Mouse (Mus musculus) limb, embryonic 10.5 days (tissue): ENCODE data around the gene Bace2. TPM values are rescaled to one million over a fixed set of nuclear protein-coding genes. Genes with fewer than 3 reads are reported as not detected.
A peak's percentile ranks its signal among the peaks of the same experiment; 100 is the strongest.

Experiments used
- DNase-seq: peaks from one replicate; pipeline ENCODE4 v3.0.0-alpha.2; 2017; ENCODE audit warnings: low spot score
- H3K27ac ChIP-seq: fragments of 300-500 bp; sonication (generic); 2 replicates; pipeline ENCODE4 v1.5.1; 2016; ENCODE audit warnings: mild to moderate bottlenecking
- H3K27me3 ChIP-seq: fragments of 300-500 bp; sonication (generic); 2 replicates; pipeline ENCODE4 v1.6.1; 2016; ENCODE audit warnings: low read depth, mild to moderate bottlenecking; ENCODE audit not compliant: poor library complexity, severe bottlenecking
- H3K36me3 ChIP-seq: fragments of 300-500 bp; sonication (generic); 2 replicates; pipeline ENCODE4 v1.6.1; 2016; ENCODE audit warnings: mild to moderate bottlenecking, moderate library complexity
- H3K4me1 ChIP-seq: fragments of 300-500 bp; sonication (generic); 2 replicates; pipeline ENCODE4 v1.6.1; 2016
- H3K4me3 ChIP-seq: fragments of 300-500 bp; sonication (generic); 2 replicates; pipeline ENCODE4 v1.5.1; 2016; ENCODE audit warnings: mild to moderate bottlenecking, moderate library complexity
- H3K9me3 ChIP-seq: fragments of 300-500 bp; sonication (generic); replicated peaks from 2 replicates; pipeline ENCODE4 v1.6.1; 2016; ENCODE audit warnings: mild to moderate bottlenecking
- WGBS: fragments of 180-500 bp; shearing (Covaris S2); methylation state at CpG from one replicate; pipeline ENCODE4 v1.1.7; 2016; 5-methylcytosine and 5-hydroxymethylcytosine counted together
- polyA plus RNA-seq: library from polyadenylated mRNA; unstranded; fragments of >200 nt; fragmentation: Nextera tagmentation; extraction: Ambion mirVana; gene quantifications from 2 replicates; pipeline ENCODE4 v1.2.1, GENCODE M21; 2016

The Bace2 gene
- polyA plus RNA-seq = 1.5 and 1.8 TPM in 2 replicates

DNA sequence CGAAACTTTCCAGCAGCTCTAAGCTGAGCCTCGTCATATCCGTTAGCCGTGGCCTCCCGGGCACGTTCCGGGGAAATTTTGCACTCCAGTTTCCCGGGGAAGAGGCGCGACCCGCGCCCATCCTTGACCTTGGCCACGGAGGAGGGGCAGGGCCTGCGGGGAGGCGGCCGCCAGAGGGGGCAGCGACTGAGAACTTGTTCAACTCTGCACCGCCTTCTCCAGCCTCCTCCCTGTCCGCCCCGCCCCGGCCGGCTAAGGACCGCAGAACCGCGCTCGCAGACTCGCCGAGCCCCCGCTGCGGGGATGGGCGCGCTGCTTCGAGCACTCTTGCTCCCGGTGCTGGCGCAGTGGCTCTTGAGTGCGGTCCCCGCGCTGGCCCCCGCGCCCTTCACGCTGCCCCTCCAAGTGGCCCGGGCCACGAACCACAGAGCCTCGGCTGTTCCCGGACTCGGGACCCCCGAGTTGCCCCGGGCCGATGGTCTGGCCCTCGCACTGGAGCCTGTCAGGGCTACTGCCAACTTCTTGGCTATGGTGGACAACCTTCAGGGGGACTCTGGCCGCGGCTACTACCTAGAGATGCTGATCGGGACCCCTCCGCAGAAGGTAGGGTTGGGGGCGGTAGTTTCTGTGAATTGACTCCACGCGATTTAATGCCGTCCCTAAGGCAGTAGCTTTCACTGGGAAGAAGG is at the start of gene Bace2:
TSS of gene Bace2 (plus strand) at position 244 of the 689 bp plus-strand sequence.
- peak; percentile 83 for DNase-seq
- no peaks in the 10 kb centered on the region for H3K9me3 ChIP-seq
- no peaks in the 10 kb centered on the region for H3K36me3 ChIP-seq
- under 1% methylated on average over 58 of the region's 58 CpGs for WGBS
- H3K4me1 ChIP-seq = peaks cover 18% of the 10 kb centered on the region
- peak within 1 kb of the TSS; percentile 58; the same call in 1 of the 2 replicates for H3K27ac ChIP-seq
- peaks cover 55% of the 10 kb centered on the region for H3K27me3 ChIP-seq
- H3K4me3 ChIP-seq = peak within 1 kb of the TSS; percentile 73

DNA sequence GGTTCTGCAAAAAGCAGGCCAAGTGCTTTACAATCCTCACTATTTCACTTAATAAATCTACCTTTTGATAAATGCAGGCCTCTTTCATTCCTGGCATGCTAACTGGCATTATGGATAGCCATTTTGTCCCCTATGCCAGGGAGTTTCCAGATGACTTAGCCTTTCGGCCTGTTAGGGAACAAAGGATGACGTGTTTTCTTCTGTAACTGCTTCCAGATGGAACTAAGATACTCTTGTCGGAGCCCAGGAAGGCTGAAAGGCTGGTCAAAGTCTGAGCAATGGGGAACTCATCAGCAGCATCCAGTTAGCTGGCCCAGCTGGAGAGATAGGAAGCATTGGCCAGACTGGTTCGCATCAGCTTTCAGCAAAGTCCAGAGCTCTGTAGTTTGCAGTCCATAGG is 48.9 kb upstream of the Bace2 start:
- H3K27ac ChIP-seq = peak overlapping the region; percentile 54; the same call in 1 of the 2 replicates
- peak; percentile 35 for DNase-seq
- no peaks in the 10 kb centered on the region for H3K27me3 ChIP-seq
- WGBS = 33% methylated on average over 4 of the region's 4 CpGs
- no peaks in the 10 kb centered on the region for H3K9me3 ChIP-seq
- H3K4me3 ChIP-seq = no peak overlapping the region
- H3K4me1 ChIP-seq = peaks cover 15% of the 10 kb centered on the region
- H3K36me3 ChIP-seq = no peaks in the 10 kb centered on the region

DNA sequence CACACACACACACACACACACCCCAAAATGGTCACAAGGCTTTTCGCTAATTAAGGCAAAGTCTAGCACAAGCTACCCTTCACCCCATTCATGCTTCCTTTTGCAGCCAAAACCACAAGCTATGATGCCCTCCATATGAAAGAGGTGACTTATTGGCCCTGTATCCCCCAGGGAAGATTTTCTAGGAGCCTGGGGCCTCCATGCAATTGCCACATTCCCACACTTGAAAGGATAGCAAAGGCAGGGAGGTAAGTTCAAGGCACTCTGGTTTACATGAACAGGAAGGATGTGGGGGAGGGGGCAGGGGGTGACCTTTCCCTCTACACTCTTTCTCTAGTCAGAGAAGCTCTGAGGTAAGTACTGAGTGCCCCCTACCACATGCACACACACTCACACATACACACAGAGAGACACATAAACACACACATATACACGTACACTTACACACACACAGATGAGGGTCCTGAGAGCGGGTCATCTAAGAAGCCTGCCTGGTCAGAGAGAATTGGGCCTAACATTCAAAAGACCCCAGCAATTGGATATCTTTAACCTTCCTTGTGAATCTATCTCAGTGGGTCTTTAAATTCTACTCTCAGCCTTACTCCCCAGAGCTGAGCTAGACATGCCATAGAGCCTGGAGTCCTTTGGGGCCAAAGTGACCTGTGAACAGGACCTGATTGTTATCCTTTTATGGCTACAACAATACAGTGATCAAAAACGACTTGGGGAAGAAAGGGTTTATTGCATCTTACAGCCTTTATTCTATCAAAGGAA is 46.6 kb upstream of the Bace2 start:
- WGBS = 67% methylated on average over 4 of the region's 4 CpGs

DNA sequence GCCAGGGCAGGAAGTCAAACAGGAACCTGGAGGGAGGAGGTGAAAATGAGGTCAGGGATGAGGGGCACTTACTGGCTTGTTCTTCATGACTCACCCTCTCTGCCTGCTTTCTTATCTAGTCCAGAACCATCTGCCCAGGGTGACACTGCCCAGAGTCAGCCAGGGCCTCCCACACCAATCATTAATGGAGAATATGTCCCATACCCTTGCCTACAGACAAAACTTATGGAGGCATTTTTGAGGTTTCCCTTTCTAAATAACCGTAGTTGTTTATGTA is 46.0 kb upstream of the Bace2 start:
- Histone ChIP-seq H3K27ac (no peak overlapping the region), H3K4me3 (no peak overlapping the region), H3K27me3 (no peaks in the 10 kb centered on the region), H3K36me3 (no peaks in the 10 kb centered on the region), H3K4me1 (peaks cover 22% of the 10 kb centered on the region), H3K9me3 (no peaks in the 10 kb centered on the region)
- DNase-seq = no peak
- 86% methylated on average over 1 of the region's 1 CpGs for WGBS

More for the DNA sequence above, 46.6 kb upstream of the Bace2 start:
- no peaks in the 10 kb centered on the region for H3K27me3 ChIP-seq
- H3K4me3 ChIP-seq = no peak overlapping the region
- no peaks in the 10 kb centered on the region for H3K9me3 ChIP-seq
- no peaks in the 10 kb centered on the region for H3K36me3 ChIP-seq
- H3K27ac ChIP-seq = peak overlapping the region; percentile 46
- H3K4me1 ChIP-seq = peaks cover 21% of the 10 kb centered on the region
- no peak for DNase-seq

DNA sequence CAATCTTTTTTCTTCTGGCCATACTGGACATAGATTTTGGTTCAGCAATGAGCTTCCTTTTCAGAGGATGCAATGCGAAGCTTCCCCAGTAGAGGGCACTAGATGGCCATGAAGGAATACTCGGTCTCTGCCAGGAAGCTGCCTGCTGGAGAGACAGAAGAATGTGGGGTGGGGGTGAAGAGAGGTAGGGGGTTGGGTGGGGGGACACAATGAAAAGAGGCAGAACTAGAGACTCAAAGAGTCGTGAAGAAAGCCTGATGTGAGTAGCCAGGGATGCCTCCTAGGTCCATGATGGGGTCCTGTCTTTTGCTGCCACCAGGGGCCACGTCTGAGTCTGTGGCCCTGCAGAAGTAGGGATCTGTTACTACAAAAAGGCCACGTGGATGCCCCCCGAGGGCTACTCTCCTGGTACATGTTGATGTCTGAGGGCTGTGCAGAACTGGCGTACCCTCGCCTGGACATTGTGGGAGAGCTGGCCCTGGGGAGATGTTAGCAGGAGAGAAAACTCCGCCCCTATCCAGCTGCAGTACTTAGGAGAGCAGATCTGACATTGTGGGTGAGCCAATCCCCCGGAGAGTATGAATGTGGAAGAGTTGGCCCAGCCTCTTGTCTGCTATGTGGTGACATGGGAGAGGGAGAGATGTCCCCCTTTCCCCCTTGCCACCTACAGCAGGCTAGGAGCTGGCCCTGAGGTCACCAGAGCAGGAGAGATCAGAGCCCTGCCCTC is 43.4 kb upstream of the Bace2 start:
- Histone ChIP-seq H3K36me3 (no peaks in the 10 kb centered on the region), H3K9me3 (no peaks in the 10 kb centered on the region), H3K27me3 (no peaks in the 10 kb centered on the region), H3K4me1 (peaks cover 19% of the 10 kb centered on the region), H3K27ac (no peak overlapping the region), H3K4me3 (no peak overlapping the region)
- peak; percentile 80 for DNase-seq
- 38% methylated on average over 10 of the region's 10 CpGs for WGBS

DNA sequence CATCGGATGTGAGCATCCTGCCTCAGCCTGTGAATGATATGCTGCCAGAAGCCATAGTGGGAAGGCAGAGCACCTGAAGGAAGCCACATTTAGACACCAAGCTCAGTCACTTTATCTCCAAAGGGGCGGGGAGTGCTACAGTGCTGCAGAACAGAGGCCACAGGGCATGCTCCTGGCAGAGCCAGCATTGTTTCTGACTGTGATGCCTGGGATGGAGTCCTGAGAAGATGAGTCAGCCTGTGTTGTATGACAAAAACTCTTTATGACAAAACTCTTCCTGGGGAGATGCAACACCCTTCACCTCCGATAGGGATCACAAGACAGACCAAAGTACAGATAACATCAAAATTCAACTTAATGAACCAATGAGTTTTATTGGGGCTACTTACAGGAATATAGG is 35.0 kb upstream of the Bace2 start:
- H3K4me3 ChIP-seq = no peak overlapping the region
- no peak overlapping the region for H3K27ac ChIP-seq
- 77% methylated on average over 3 of the region's 3 CpGs for WGBS
- H3K36me3 ChIP-seq = no peaks in the 10 kb centered on the region
- no peaks in the 10 kb centered on the region for H3K4me1 ChIP-seq
- DNase-seq = no peak
- no peaks in the 10 kb centered on the region for H3K9me3 ChIP-seq
- no peaks in the 10 kb centered on the region for H3K27me3 ChIP-seq

DNA sequence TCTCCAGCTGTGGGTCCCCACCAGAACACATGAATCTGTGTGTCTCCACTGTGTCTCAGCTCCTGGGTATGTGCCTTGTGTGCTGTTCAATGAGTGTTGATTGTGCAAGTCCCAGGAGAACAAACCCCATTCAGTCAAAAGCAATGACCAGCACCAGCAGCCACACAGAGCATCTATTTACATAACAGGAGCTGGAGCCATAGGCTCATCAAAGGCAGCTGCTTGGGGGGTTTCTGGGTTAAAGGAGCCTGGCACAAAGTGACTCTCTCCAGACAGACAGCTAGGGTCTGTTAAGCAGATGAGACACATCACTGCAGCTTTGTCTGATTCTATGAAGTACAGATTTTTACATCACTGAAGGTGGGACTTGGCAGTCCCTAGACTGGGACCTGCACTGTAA is 33.9 kb upstream of the Bace2 start:
- no peaks in the 10 kb centered on the region for H3K4me1 ChIP-seq
- no peak overlapping the region for H3K4me3 ChIP-seq
- no peaks in the 10 kb centered on the region for H3K36me3 ChIP-seq
- H3K27me3 ChIP-seq = no peaks in the 10 kb centered on the region
- no peaks in the 10 kb centered on the region for H3K9me3 ChIP-seq
- no peak overlapping the region for H3K27ac ChIP-seq
- DNase-seq = no peak

DNA sequence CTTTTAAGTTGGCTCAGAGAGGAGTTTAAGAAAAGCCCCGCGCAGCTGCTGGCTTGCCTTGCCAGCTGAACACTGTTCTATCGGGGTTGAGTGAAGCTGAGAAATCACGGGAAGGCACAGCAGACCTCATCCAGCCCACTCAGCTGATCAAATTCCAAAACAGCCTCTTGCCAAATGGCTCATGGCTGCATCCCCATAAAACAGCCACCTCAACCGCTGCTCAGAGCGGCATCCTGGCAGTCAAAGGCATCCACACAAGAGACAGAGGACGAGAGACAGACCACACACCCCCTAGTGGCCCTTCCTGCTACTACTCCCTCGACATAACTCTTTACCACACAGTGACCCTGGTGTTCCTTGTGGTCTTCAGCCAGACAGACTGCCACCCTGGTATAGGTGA is 30.6 kb upstream of the Bace2 start:
- Histone ChIP-seq H3K36me3 (no peaks in the 10 kb centered on the region), H3K4me1 (no peaks in the 10 kb centered on the region), H3K9me3 (no peaks in the 10 kb centered on the region), H3K27me3 (no peaks in the 10 kb centered on the region), H3K4me3 (no peak overlapping the region), H3K27ac (no peak overlapping the region)
- peak; percentile 47 for DNase-seq
- 35% methylated on average over 8 of the region's 8 CpGs for WGBS

DNA sequence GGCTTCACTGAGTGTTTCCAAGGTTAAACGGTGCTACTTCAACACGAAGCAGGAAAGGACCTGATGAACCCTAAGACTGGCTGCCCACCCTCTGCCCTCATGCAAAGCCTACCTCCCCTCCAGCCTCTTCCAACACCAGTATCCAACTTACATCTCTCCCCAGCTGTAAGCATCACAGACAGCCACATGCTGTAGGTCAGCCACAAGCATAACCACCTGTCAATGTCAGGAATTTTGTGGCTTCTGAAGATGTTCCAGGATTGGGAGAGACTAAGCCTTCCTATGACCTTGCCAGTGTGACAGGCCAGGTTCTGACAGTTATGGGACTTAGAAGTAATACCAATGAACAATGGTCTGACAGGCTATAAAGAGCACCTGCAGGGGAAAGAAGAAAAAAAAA is 27.9 kb upstream of the Bace2 start:
- no peak for DNase-seq
- no peak overlapping the region for H3K4me3 ChIP-seq
- H3K4me1 ChIP-seq = no peaks in the 10 kb centered on the region
- WGBS = 86% methylated on average over 2 of the region's 2 CpGs
- no peaks in the 10 kb centered on the region for H3K9me3 ChIP-seq
- no peaks in the 10 kb centered on the region for H3K27me3 ChIP-seq
- no peak overlapping the region for H3K27ac ChIP-seq
- no peaks in the 10 kb centered on the region for H3K36me3 ChIP-seq

DNA sequence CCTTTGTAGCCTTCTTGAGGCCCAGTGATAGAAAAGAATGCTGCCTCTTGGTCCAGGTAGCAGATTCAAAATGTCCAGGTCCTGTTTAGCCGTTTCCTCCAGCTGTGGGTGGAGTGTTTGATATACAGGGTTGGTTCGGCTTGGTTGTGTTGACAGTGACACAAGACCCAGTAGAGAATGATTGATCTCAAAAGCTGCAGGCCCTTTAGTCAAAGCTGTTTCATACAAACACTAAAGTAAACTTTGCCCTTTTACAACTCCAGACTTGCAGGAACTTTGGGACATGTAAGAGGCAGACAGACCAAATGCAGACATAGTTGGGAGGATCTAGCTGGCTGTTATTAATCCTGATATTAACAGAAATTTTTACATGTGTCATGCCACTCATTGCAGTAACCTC is 3.5 kb upstream of the Bace2 start:
- Histone ChIP-seq H3K9me3 (no peaks in the 10 kb centered on the region), H3K36me3 (no peaks in the 10 kb centered on the region), H3K4me1 (peaks cover 18% of the 10 kb centered on the region), H3K27me3 (peaks cover 35% of the 10 kb centered on the region), H3K4me3 (no peak overlapping the region), H3K27ac (no peak overlapping the region)
- WGBS = 74% methylated on average over 2 of the region's 2 CpGs
- no peak for DNase-seq

DNA sequence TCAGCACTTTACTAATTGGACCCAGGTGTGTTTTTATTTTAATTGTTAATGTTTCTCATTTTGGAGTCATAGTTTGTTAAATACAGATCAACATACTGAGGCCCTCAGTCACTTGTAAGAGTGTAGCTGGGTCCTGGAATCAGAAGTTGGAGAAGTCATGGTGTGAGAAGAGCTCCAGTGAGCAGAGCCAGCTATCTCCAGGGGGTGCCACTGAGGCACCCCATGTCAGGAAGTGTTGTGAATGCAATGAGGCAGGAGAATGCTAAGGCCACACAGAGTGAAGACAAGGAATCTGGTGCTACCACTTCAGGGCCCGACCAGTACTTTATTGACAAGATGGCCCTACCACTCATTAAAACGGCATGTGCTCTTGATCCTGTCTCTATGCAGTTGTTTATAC is 1.9 kb upstream of the Bace2 start:
- peaks cover 51% of the 10 kb centered on the region for H3K27me3 ChIP-seq
- DNase-seq = no peak
- peaks cover 18% of the 10 kb centered on the region for H3K4me1 ChIP-seq
- no peak overlapping the region for H3K4me3 ChIP-seq
- no peak overlapping the region for H3K27ac ChIP-seq
- H3K36me3 ChIP-seq = no peaks in the 10 kb centered on the region
- WGBS = 66% methylated on average over 2 of the region's 2 CpGs
- H3K9me3 ChIP-seq = no peaks in the 10 kb centered on the region

DNA sequence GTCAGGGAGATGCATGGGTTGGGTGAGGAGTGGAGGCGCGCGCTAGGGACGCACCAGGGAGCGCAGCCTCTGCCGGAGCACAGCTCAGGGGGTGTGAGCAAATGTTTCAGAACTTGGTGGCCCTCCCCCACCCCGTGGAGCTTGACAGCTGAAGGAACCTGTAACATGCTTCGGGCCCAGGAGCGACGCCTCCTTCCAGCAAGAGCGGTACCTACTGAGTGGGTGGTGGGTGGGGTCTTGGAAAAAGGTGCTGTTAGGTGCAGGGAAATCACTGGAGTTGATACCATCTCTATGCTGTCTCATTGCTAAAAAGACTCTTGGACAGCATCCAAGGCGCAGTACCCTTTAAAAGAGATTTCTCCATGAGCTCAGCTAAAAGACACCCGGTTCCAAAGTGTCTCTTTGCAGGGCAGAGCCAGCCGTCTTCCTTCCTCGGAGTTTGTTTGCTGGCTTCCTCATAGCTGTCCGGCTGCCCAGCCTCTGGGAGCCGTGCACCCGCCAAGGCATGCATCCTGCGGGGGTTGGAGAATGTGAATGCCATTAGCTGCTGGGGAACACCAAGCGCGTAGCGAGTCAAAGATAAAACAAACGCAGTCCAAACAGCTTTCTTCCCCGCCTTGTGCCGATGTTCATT is 763 bp downstream of the Bace2 start:
- Histone ChIP-seq H3K27me3 (peaks cover 55% of the 10 kb centered on the region), H3K4me3 (peak overlapping the region; percentile 73), H3K9me3 (no peaks in the 10 kb centered on the region), H3K36me3 (no peaks in the 10 kb centered on the region), H3K4me1 (peaks cover 18% of the 10 kb centered on the region), H3K27ac (no peak overlapping the region)
- DNase-seq = peak; percentile 48
- WGBS = under 1% methylated on average over 25 of the region's 25 CpGs
